Mouse (Mus musculus) MEL (cell line): ENCODE data around the gene Nrp1. TPM values are rescaled to one million over a fixed set of nuclear protein-coding genes. Genes with fewer than 3 reads are reported as not detected.

Source experiments
- DNase-seq: peaks from one replicate; pipeline ENCODE4 v3.0.0; 2011; ENCODE audit warnings: low read depth, low spot score
- H3K27ac ChIP-seq: 2 replicates; pipeline ENCODE4 v1.5.1; 2012; ENCODE audit warnings: low read depth, mild to moderate bottlenecking, control low read depth, low read length, moderate library complexity; ENCODE audit not compliant: control insufficient read depth
- H3K27me3 ChIP-seq, 2 experiments: fragments of 150-350 bp in 1 of 2; sonication (generic) in 1 of 2; 2 replicates each; pipeline ENCODE4 v1.6.1; 2012; ENCODE audit warnings: low read length in 2 of 2, mild to moderate bottlenecking in 2 of 2, improper control_type of control experiment in 1 of 2, moderate library complexity in 1 of 2; ENCODE audit not compliant: insufficient read depth in 2 of 2, control insufficient read depth in 1 of 2
- H3K36me3 ChIP-seq, 2 experiments: 2 replicates each; pipeline ENCODE4 v1.6.1; 2012 to 2014; ENCODE audit warnings: low read length in 2 of 2, improper control_type of control experiment in 1 of 2, inconsistent platforms in 1 of 2, mild to moderate bottlenecking in 1 of 2; ENCODE audit not compliant: insufficient read depth in 2 of 2, control insufficient read depth in 1 of 2
- H3K4me1 ChIP-seq, 2 experiments: fragments of 150-350 bp in 1 of 2; sonication (generic) in 1 of 2; 2 replicates each; pipeline ENCODE4 v1.6.1; 2012; ENCODE audit warnings: low read length in 2 of 2, improper control_type of control experiment in 1 of 2, mild to moderate bottlenecking in 1 of 2; ENCODE audit not compliant: insufficient read depth in 2 of 2, control insufficient read depth in 1 of 2
- H3K4me3 ChIP-seq, 2 experiments: fragments of 150-350 bp in 1 of 2; sonication (generic) in 1 of 2; 2 replicates each; pipeline ENCODE4 v1.5.1; 2012; ENCODE audit warnings: low read depth in 2 of 2, low read length in 2 of 2, mild to moderate bottlenecking in 2 of 2, moderate library complexity in 2 of 2, control low read depth in 1 of 2, improper control_type of control experiment in 1 of 2; ENCODE audit not compliant: control insufficient read depth in 1 of 2, insufficient read depth in 1 of 2
- H3K79me2 ChIP-seq: 2 replicates; pipeline ENCODE4 v1.6.1; 2012; ENCODE audit warnings: mild to moderate bottlenecking, low read length, moderate library complexity; ENCODE audit not compliant: control insufficient read depth, poor library complexity, insufficient read depth
- H3K9ac ChIP-seq: 2 replicates; pipeline ENCODE4 v1.6.1; 2012; ENCODE audit warnings: low read depth, mild to moderate bottlenecking, control low read depth, low read length, moderate library complexity; ENCODE audit not compliant: control insufficient read depth, poor library complexity, severe bottlenecking
- H3K9me3 ChIP-seq: fragments of 150-350 bp; sonication (generic); replicated peaks from 2 replicates; pipeline ENCODE4 v1.6.1; 2012; ENCODE audit warnings: mild to moderate bottlenecking, low read length, improper control_type of control experiment, moderate library complexity; ENCODE audit not compliant: insufficient read depth
- BHLHE40 ChIP-seq: IDR thresholded peaks from 2 replicates; pipeline ENCODE4 v1.6.1; 2012; ENCODE audit warnings: low read depth, mild to moderate bottlenecking, inconsistent platforms, low read length, improper control_type of control experiment, borderline replicate concordance
- CHD1 ChIP-seq: IDR thresholded peaks from 2 replicates; pipeline ENCODE4 v1.6.1; 2012; ENCODE audit warnings: low read depth, mild to moderate bottlenecking, inconsistent platforms, low read length, improper control_type of control experiment
- CHD2 ChIP-seq: IDR thresholded peaks from 2 replicates; pipeline ENCODE4 v1.6.1; 2011; ENCODE audit warnings: low read length, improper control_type of control experiment
- E2F4 ChIP-seq: IDR thresholded peaks from 2 replicates; pipeline ENCODE4 v1.6.1; 2011; ENCODE audit warnings: low read depth, low read length, improper control_type of control experiment, borderline replicate concordance
- ETS1 ChIP-seq: IDR thresholded peaks from 2 replicates; pipeline ENCODE4 v1.6.1; 2012; ENCODE audit warnings: low read depth, mild to moderate bottlenecking, inconsistent platforms, low read length, improper control_type of control experiment, moderate library complexity
- GABPA ChIP-seq: IDR thresholded peaks from 2 replicates; pipeline ENCODE4 v1.6.1; 2012; ENCODE audit warnings: low read depth, mild to moderate bottlenecking, inconsistent platforms, low read length, improper control_type of control experiment, moderate library complexity
- HCFC1 ChIP-seq: IDR thresholded peaks from 2 replicates; pipeline ENCODE4 v1.6.1; 2012; ENCODE audit warnings: low read depth, mild to moderate bottlenecking, inconsistent platforms, low read length, improper control_type of control experiment, moderate library complexity
- MAFK ChIP-seq: IDR thresholded peaks from 2 replicates; pipeline ENCODE4 v1.6.1; 2011; ENCODE audit warnings: low read depth, mild to moderate bottlenecking, low read length, improper control_type of control experiment, borderline replicate concordance
- MAX ChIP-seq: IDR thresholded peaks from 2 replicates; pipeline ENCODE4 v1.6.1; 2011; ENCODE audit warnings: low read length, improper control_type of control experiment
- MAZ ChIP-seq: IDR thresholded peaks from 2 replicates; pipeline ENCODE4 v1.6.1; 2012; ENCODE audit warnings: low read depth, mild to moderate bottlenecking, inconsistent platforms, low read length, improper control_type of control experiment
- MEF2A ChIP-seq: IDR thresholded peaks from 2 replicates; pipeline ENCODE4 v1.6.1; 2014; ENCODE audit warnings: low read depth, mild to moderate bottlenecking, inconsistent platforms, low read length, improper control_type of control experiment; ENCODE audit not compliant: poor library complexity, insufficient replicate concordance, severe bottlenecking; ENCODE audit errors: extremely low read depth
- MYB ChIP-seq: IDR thresholded peaks from 2 replicates; pipeline ENCODE4 v1.6.1; 2011; ENCODE audit warnings: mild to moderate bottlenecking, low read depth, low read length, improper control_type of control experiment
- NRF1 ChIP-seq: IDR thresholded peaks from 2 replicates; pipeline ENCODE4 v1.6.1; 2014; ENCODE audit warnings: low read depth, mild to moderate bottlenecking, inconsistent platforms, low read length, improper control_type of control experiment, moderate library complexity; ENCODE audit not compliant: poor library complexity, insufficient read depth, severe bottlenecking
- SMC3 ChIP-seq: IDR thresholded peaks from 2 replicates; pipeline ENCODE4 v1.6.1; 2011; ENCODE audit warnings: low read depth, low read length, improper control_type of control experiment
- TAL1 ChIP-seq: IDR thresholded peaks from 2 replicates; pipeline ENCODE4 v1.6.1; 2012; ENCODE audit warnings: mild to moderate bottlenecking, inconsistent platforms, low read length, moderate library complexity, mixed read lengths
- UBTF ChIP-seq: IDR thresholded peaks from 2 replicates; pipeline ENCODE4 v1.6.1; 2012; ENCODE audit warnings: low read depth, mild to moderate bottlenecking, inconsistent platforms, low read length, improper control_type of control experiment, moderate library complexity, borderline replicate concordance; ENCODE audit not compliant: insufficient read depth
- USF1 ChIP-seq: IDR thresholded peaks from 2 replicates; pipeline ENCODE4 v1.6.1; 2014; ENCODE audit warnings: low read depth, mild to moderate bottlenecking, inconsistent platforms, low read length, improper control_type of control experiment, moderate library complexity
- USF2 ChIP-seq, 2 experiments: IDR thresholded peaks; 2 replicates each; pipeline ENCODE4 v1.6.1; 2011 to 2012; ENCODE audit warnings: improper control_type of control experiment in 2 of 2, low read length in 2 of 2, borderline replicate concordance in 1 of 2, inconsistent platforms in 1 of 2, low read depth in 1 of 2, mild to moderate bottlenecking in 1 of 2; ENCODE audit not compliant: insufficient read depth in 1 of 2
- ZC3H11A ChIP-seq: IDR thresholded peaks from 2 replicates; pipeline ENCODE4 v1.6.1; 2012; ENCODE audit warnings: low read depth, mild to moderate bottlenecking, inconsistent platforms, low read length, improper control_type of control experiment
- ZKSCAN1 ChIP-seq: IDR thresholded peaks from 2 replicates; pipeline ENCODE4 v1.6.1; 2012; ENCODE audit warnings: low read depth, mild to moderate bottlenecking, inconsistent platforms, low read length, improper control_type of control experiment, moderate library complexity
- ZMIZ1 ChIP-seq: IDR thresholded peaks from 2 replicates; pipeline ENCODE4 v1.6.1; 2012; ENCODE audit warnings: low read depth, mild to moderate bottlenecking, inconsistent platforms, low read length, improper control_type of control experiment, moderate library complexity
- polyA plus RNA-seq, 2 experiments: library from polyadenylated mRNA; stranded (reverse) in 1 of 2; unstranded in 1 of 2; fragments of >175 nt in 1 of 2; fragments of >200 nt in 1 of 2; gene quantifications; 2 replicates each; pipeline versions ENCODE4 v1.2.1 to v1.2.4; 2012; ENCODE audit warnings: low replicate concordance in 2 of 2, low read depth in 1 of 2; ENCODE audit not compliant: insufficient read length in 2 of 2, insufficient read depth in 1 of 2, missing spikeins in 1 of 2
- total RNA-seq: library from RNA; depleted of rRNA; stranded (reverse); fragments of 300-350 nt; gene quantifications from 2 replicates; pipeline ENCODE4 v1.2.3, GENCODE M21; 2012

Nrp1 gene
- total and polyA plus RNA-seq, 3 experiments = not detected

GRCm38 (mm10) chr8:128450390-128451032 is 92.1 kb downstream of the Nrp1 start:
- no peak overlapping the region for H3K4me3 ChIP-seq
- H3K4me1 ChIP-seq = no peaks in the 10 kb centered on the region
- no peak overlapping the region for H3K9ac ChIP-seq
- no peaks in the 10 kb centered on the region for H3K27me3 ChIP-seq
- H3K27ac ChIP-seq = no peak overlapping the region
- no peaks in the 10 kb centered on the region for H3K79me2 ChIP-seq
- H3K9me3 ChIP-seq = no peaks in the 10 kb centered on the region
- DNase-seq = no peak
- no peaks in the 10 kb centered on the region for H3K36me3 ChIP-seq
- no peak for TF ChIP-seq SMC3
- no peak for TF ChIP-seq BHLHE40
- no peak for TF ChIP-seq ZC3H11A
- TF ChIP-seq CHD2 = no peak
- no peak for TF ChIP-seq UBTF
- no peak for TF ChIP-seq USF1
- no peak for TF ChIP-seq CHD1
- TF ChIP-seq MAX = no peak
- TF ChIP-seq GABPA = no peak
- no peak for TF ChIP-seq HCFC1
- no peak for TF ChIP-seq MAZ
- TF ChIP-seq NRF1 = no peak
- TF ChIP-seq MEF2A = no peak
- no peak for TF ChIP-seq E2F4
- no peak for TF ChIP-seq TAL1
- TF ChIP-seq MAFK = no peak
- no peak for TF ChIP-seq USF2 (IDR thresholded peaks at IDR 0.05; ENCODE audit: borderline replicate concordance in 1 of 2, insufficient read depth in 1 of 2, low read depth in 1 of 2, low read length in 2 of 2)
- TF ChIP-seq ZKSCAN1 = no peak
- TF ChIP-seq ZMIZ1 = no peak

GRCm38 (mm10) chr8:128451121-128451520 is 92.7 kb downstream of the Nrp1 start:
- no peaks in the 10 kb centered on the region for H3K27me3 ChIP-seq
- H3K4me3 ChIP-seq = no peak overlapping the region
- no peaks in the 10 kb centered on the region for H3K36me3 ChIP-seq
- H3K27ac ChIP-seq = no peak overlapping the region
- no peak overlapping the region for H3K9ac ChIP-seq
- no peaks in the 10 kb centered on the region for H3K9me3 ChIP-seq
- no peaks in the 10 kb centered on the region for H3K79me2 ChIP-seq
- DNase-seq = no peak
- H3K4me1 ChIP-seq = no peaks in the 10 kb centered on the region
- TF ChIP-seq MYB (no peak), MAZ (no peak), ETS1 (no peak), HCFC1 (no peak), ZMIZ1 (no peak)
- TF ChIP-seq, all 39 proteins: peak for 0
